Mouse (Mus musculus) hindbrain, embryonic 14.5 days (tissue): ENCODE data around the gene Itgb3. TPM values are rescaled to one million over a fixed set of nuclear protein-coding genes. Genes with fewer than 3 reads are reported as not detected.

Source experiments
- ATAC-seq: fragments of 200-750 bp; cut with Nextera tagmentation; 2 replicates; pipeline ENCODE4 v1.8.0; 2017; ENCODE audit warnings: moderate number of reproducible peaks, mild to moderate bottlenecking, moderate TSS enrichment, moderate library complexity; ENCODE audit not compliant: low FRiP score
- DNase-seq: peaks from one replicate; pipeline ENCODE4 v3.0.0-alpha.2; 2015; ENCODE audit warnings: low spot score
- H3K27ac ChIP-seq: fragments of 300-500 bp; sonication (generic); 2 replicates; pipeline ENCODE4 v1.5.1; 2014; ENCODE audit warnings: mild to moderate bottlenecking, moderate library complexity
- H3K27me3 ChIP-seq: fragments of 300-500 bp; sonication (generic); 2 replicates; pipeline ENCODE4 v1.6.1; 2014; ENCODE audit warnings: mild to moderate bottlenecking, low read length, mixed read lengths; ENCODE audit not compliant: control insufficient read depth, insufficient read depth
- H3K36me3 ChIP-seq: fragments of 300-500 bp; sonication (generic); replicated peaks from 2 replicates; pipeline ENCODE4 v1.6.1; 2014; ENCODE audit not compliant: control insufficient read depth, insufficient read depth
- H3K4me1 ChIP-seq: fragments of 300-500 bp; sonication (generic); replicated peaks from 2 replicates; pipeline ENCODE4 v1.6.1; 2014; ENCODE audit warnings: antibody characterized with exemption, low read length, mixed read lengths; ENCODE audit not compliant: control insufficient read depth, insufficient read depth
- H3K4me2 ChIP-seq: fragments of 300-500 bp; sonication (generic); replicated peaks from 2 replicates; pipeline ENCODE4 v1.6.1; 2014; ENCODE audit warnings: mild to moderate bottlenecking, moderate library complexity
- H3K4me3 ChIP-seq: fragments of 300-500 bp; sonication (generic); replicated peaks from 2 replicates; pipeline ENCODE4 v1.5.1; 2014; ENCODE audit warnings: mild to moderate bottlenecking, low read length
- H3K9ac ChIP-seq: fragments of 300-500 bp; sonication (generic); 2 replicates; pipeline ENCODE4 v1.6.1; 2014
- H3K9me3 ChIP-seq: fragments of 300-500 bp; sonication (generic); 2 replicates; pipeline ENCODE4 v1.6.1; 2016; ENCODE audit warnings: low read length; ENCODE audit not compliant: control insufficient read depth
- WGBS: fragments of 180-500 bp; shearing (Covaris S2); extraction: QIAGEN DNeasy Blood & Tissue Kit; methylation state at CpG from one replicate; pipeline ENCODE4 v1.1.7; 2014; 5-methylcytosine and 5-hydroxymethylcytosine counted together
- polyA plus RNA-seq: library from polyadenylated mRNA; unstranded; fragments of >200 nt; fragmentation: Nextera tagmentation; extraction: Ambion mirVana; gene quantifications from 2 replicates; pipeline ENCODE4 v1.2.1, GENCODE M21; 2014

Itgb3 gene
- polyA plus RNA-seq, 1 experiment from 2014 or later, result 0.43 TPM

DNA sequence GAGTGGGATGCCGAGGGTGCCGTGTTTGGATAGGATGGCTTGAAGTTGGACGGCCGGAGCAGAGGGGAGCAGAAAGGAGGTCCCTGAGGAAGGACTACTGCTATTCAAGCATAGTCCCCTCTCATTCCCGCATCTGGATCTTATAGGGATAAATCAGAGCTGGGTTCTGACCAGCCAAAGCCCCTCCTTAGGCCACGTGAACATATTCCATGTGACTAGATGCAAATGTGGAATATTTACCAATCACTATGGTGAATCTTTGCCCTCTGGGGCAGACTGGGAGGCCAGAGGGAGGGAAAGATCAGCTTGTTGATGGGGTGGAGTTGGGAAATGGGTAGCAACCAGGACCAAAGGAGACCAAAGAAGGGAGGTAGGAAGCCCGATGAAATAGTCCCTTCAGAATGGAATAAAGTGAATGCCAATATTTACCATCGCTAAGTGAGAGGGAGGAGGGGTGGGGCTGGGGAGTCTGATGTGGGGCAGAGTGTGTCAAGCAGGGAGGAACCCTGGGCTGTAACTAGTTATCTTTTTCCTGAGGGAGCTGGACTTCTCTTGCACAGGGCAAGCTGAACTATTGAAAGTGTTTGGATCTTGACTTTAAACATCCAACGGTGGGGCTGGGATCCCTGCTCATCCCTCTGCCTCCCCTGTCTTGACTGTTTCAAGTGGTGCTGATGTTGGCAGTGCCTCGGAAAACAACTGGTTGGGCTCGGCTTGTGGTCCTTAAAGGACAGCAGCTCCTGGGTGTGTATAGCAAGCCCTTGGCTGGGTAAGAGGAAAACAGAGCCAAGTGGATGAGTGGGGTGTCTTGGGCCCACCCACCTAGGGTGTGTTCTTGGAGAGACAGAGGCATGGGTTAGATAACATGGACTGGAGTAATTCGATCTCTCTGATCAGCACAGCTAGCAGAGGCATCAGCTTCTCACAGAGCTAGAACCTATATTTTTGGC, 17.9 kb downstream of the Itgb3 start:
- H3K4me2 ChIP-seq, result no peak overlapping the region
- ATAC-seq (no peak), DNase-seq (no peak)
- no peak overlapping the region for H3K4me3 ChIP-seq
- no peaks in the 10 kb centered on the region for H3K9me3 ChIP-seq
- WGBS, result 42% methylated on average over 12 of the region's 12 CpGs
- no peaks in the 10 kb centered on the region for H3K4me1 ChIP-seq
- H3K9ac ChIP-seq, result no peak overlapping the region
- no peaks in the 10 kb centered on the region for H3K27me3 ChIP-seq
- no peak overlapping the region for H3K27ac ChIP-seq
- H3K36me3 ChIP-seq, result no peaks in the 10 kb centered on the region

DNA sequence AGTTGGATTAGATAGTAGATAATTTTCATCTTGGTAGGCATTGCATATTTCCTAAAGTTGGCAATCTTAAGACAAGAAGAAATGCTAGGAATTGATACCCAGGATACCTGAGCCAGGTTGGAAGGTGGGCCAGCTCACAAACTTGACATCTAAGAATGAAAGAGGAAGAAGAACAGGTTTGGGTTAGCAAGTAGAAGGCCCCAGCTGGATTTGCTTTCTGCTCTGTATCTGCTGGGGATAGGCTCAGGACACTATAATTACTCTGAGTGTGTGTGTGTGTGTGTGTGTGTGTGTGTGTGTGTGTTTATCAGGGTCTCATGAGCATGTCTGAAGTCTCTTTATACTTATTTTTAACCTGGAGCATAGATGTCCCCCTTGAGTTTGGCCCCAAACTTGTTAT, 18.8 kb downstream of the Itgb3 start:
- no peak overlapping the region for H3K27ac ChIP-seq
- no peak overlapping the region for H3K4me2 ChIP-seq
- DNase-seq (no peak), ATAC-seq (no peak)
- no peaks in the 10 kb centered on the region for H3K36me3 ChIP-seq
- H3K4me1 ChIP-seq, result no peaks in the 10 kb centered on the region
- no peaks in the 10 kb centered on the region for H3K27me3 ChIP-seq
- no peak overlapping the region for H3K4me3 ChIP-seq
- no peak overlapping the region for H3K9ac ChIP-seq
- no peaks in the 10 kb centered on the region for H3K9me3 ChIP-seq

DNA sequence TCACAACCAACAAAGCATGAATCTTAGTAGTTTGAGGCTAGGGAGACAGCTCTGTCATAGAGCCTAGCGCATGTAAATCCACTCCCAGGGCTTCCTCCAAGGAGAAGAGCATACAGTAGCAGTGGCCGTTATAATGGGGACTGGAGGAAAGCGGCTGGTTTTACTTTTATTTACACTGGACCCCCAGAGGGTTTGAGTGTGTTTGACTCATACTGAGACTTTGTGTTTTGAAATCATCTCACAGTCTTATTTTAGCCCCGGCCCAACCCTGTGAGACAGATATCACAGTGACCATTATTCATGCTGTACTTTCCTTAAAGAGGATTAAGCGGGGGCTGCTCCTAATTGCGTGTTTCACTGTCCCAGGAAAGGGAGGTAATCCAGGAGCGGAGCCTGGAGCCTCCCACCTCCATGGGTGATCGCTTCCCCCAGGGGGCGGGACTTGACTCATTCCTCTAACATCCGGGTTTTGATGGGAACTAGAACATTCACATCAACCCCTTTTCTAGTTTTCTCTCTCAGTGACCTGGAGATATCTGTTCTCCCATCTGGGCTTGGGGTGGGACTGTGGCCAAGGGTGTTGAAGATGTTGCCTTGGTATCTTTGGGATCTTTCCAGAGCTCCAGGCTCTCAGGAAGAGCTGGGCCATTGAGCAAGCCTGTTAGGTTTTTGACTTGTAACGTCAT, 20.0 kb downstream of the Itgb3 start:
- Histone ChIP-seq H3K9me3 (no peaks in the 10 kb centered on the region), H3K36me3 (no peaks in the 10 kb centered on the region)

DNA sequence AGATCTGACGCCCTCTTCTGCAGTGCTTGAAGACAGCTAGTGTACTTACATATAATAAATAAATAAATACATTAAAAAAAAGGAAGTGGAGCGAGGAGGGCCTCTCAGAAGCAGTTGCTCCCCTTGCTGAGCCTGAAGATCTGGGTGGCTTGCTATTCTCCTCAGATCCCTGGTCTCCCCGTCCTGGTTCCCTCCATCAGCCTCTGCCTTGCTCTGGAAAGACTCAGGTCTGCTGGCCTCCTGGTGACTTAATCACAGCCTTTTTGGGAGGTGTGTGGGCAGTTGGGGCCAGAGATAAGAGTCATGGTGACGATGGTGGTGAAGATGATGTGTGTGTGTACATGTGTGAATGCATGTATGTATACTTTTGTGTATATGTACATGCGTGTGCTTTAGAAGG, 20.8 kb downstream of the Itgb3 start:
- ATAC-seq, result no peak
- no peaks in the 10 kb centered on the region for H3K27me3 ChIP-seq
- H3K9ac ChIP-seq, result no peak overlapping the region
- H3K4me3 ChIP-seq, result no peak overlapping the region
- H3K4me2 ChIP-seq, result no peak overlapping the region
- no peaks in the 10 kb centered on the region for H3K9me3 ChIP-seq
- H3K36me3 ChIP-seq, result no peaks in the 10 kb centered on the region
- WGBS, result 87% methylated on average over 5 of the region's 5 CpGs
- H3K27ac ChIP-seq, result no peak overlapping the region
- H3K4me1 ChIP-seq, result no peaks in the 10 kb centered on the region
- DNase-seq, result no peak

More for the DNA sequence above, 20.0 kb downstream of the Itgb3 start:
- ATAC-seq, result no peak
- H3K9ac ChIP-seq, result no peak overlapping the region
- no peak overlapping the region for H3K4me3 ChIP-seq
- no peak overlapping the region for H3K4me2 ChIP-seq
- WGBS, result 70% methylated on average over 11 of the region's 11 CpGs
- no peak for DNase-seq
- no peaks in the 10 kb centered on the region for H3K27me3 ChIP-seq
- no peak overlapping the region for H3K27ac ChIP-seq
- no peaks in the 10 kb centered on the region for H3K4me1 ChIP-seq

DNA sequence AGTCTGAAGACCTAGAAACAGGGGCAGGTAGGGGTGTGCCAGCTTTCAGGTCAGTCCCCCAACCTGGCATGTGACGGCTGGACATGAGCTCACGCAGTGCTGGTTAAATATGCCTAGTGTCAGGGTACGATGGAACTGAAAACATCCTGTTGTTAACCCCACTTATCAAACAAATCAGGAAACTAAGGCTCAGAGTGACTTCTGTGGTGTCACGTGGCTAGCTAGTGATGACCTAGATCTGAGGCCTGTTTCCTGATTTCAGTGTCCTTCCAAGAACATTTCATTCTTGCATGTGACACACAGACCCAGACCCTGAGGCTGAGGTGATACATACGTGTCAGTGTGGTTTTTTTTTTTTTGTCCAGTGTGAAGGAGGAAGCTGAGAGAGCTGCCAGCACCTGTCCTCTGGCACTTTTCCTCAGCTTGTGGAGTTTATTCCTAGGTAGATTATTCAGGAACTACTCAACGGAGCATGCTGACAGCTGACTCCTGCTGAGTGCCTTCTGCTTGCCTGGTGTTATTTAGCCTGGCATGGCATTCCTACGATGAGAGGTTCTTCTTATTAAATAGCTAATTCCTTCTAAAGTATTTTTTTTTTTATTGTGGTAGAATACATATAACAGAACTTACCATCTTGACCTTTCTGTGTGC, 22.5 kb downstream of the Itgb3 start:
- Histone ChIP-seq H3K27me3 (no peaks in the 10 kb centered on the region), H3K9me3 (no peaks in the 10 kb centered on the region), H3K9ac (no peak overlapping the region), H3K36me3 (no peaks in the 10 kb centered on the region), H3K4me2 (no peak overlapping the region), H3K27ac (no peak overlapping the region), H3K4me1 (no peaks in the 10 kb centered on the region), H3K4me3 (no peak overlapping the region)
- ATAC-seq, result no peak
- no peak for DNase-seq
- 78% methylated on average over 7 of the region's 7 CpGs for WGBS

DNA sequence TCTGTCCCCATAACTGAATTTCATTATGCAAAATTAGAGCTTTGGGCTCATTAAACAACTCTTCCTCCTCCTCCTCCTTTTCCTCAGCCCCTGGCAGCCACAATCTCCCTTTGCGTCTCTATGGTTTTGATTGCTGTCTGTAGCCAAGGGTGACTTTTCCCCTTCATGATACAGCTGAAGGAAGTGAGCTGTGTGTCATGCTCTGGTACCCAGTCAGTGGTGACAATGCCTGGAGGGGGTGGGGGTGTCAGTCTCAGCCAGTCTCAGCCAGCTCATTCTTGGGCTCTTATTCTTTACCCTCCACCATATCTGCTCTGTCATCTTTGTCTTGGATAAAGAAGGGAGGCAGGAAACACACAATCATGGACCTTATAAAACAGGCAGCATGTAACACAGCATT, 23.5 kb downstream of the Itgb3 start:
- no peak for DNase-seq
- Histone ChIP-seq H3K9ac (no peak overlapping the region), H3K27me3 (no peaks in the 10 kb centered on the region), H3K4me3 (no peak overlapping the region), H3K36me3 (no peaks in the 10 kb centered on the region), H3K4me2 (no peak overlapping the region), H3K27ac (no peak overlapping the region), H3K4me1 (no peaks in the 10 kb centered on the region), H3K9me3 (no peaks in the 10 kb centered on the region)
- 55% methylated on average over 1 of the region's 1 CpGs for WGBS
- no peak for ATAC-seq

DNA sequence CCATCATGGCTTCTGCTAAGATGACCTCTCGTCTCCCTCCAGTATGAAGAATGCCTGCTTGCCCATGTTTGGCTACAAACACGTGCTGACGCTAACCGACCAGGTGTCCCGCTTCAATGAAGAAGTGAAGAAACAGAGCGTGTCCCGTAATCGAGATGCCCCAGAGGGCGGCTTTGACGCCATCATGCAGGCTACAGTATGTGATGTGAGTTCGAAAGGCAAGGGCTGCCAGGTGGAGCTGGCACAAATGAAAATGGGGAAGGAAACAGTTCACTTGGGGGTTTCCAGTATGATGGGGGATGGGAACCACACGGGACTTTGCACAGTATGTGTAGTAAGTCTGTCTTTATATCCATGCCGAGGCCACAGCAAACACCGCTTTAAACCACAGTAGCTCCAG, 29.2 kb downstream of the Itgb3 start:
- no peaks in the 10 kb centered on the region for H3K36me3 ChIP-seq
- ATAC-seq, result no peak
- H3K4me1 ChIP-seq, result no peaks in the 10 kb centered on the region
- H3K9ac ChIP-seq, result no peak overlapping the region
- H3K9me3 ChIP-seq, result no peaks in the 10 kb centered on the region
- WGBS, result 94% methylated on average over 14 of the region's 14 CpGs
- no peaks in the 10 kb centered on the region for H3K27me3 ChIP-seq
- no peak for DNase-seq
- H3K4me2 ChIP-seq, result no peak overlapping the region
- H3K27ac ChIP-seq, result no peak overlapping the region
- H3K4me3 ChIP-seq, result no peak overlapping the region

DNA sequence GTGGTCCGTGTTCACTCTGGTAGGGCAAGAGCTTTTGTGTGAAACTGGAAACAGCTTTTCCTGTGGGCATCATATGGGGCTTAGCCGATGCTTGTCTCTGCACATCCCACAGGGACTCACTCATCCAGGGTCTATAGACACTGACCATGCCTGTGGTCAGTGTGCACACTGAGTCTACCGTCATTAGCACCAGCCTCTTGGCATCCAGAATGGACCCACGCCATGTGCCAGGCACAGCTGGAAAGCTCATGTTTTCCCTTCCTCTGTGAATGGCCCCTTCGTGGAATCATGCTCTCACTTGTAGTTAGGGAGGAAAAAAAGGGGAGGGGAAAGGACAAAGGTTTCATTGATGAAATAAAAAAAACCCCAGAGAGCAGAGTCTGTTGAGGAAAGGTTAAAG, 30.2 kb downstream of the Itgb3 start:
- H3K27ac ChIP-seq, result no peak overlapping the region
- H3K9ac ChIP-seq, result no peak overlapping the region
- H3K4me1 ChIP-seq, result no peaks in the 10 kb centered on the region
- no peaks in the 10 kb centered on the region for H3K36me3 ChIP-seq
- H3K4me3 ChIP-seq, result no peak overlapping the region
- H3K9me3 ChIP-seq, result no peaks in the 10 kb centered on the region
- no peaks in the 10 kb centered on the region for H3K27me3 ChIP-seq
- no peak overlapping the region for H3K4me2 ChIP-seq
- ATAC-seq (no peak), DNase-seq (no peak)
- 52% methylated on average over 5 of the region's 5 CpGs for WGBS

DNA sequence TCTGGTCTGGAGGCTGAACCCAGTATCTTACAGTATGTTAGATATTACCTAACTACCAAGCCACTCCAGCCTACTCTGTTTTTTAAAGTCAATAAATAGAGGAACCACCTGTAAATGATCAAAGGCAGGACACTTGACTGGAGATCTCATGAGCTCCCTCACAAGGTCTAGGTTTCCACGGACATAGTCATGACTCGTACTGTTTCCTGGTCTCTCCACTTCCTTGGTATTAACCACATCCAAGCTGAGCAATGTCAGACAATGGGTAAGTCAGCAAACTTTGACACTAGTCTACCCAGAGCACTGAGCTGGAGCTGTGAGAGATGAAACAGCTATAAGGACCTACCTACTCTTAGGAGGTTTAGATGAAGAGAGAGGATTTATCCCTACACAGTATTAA, 31.1 kb downstream of the Itgb3 start:
- Histone ChIP-seq H3K4me1 (no peaks in the 10 kb centered on the region), H3K27me3 (no peaks in the 10 kb centered on the region), H3K4me3 (no peak overlapping the region), H3K9ac (no peak overlapping the region), H3K36me3 (no peaks in the 10 kb centered on the region), H3K27ac (no peak overlapping the region), H3K4me2 (no peak overlapping the region), H3K9me3 (no peaks in the 10 kb centered on the region)
- WGBS, result 84% methylated on average over 2 of the region's 2 CpGs
- no peak for DNase-seq
- no peak for ATAC-seq
